ENCODE assay signal across 7 mouse cellular contexts in the genomic region with DNA sequence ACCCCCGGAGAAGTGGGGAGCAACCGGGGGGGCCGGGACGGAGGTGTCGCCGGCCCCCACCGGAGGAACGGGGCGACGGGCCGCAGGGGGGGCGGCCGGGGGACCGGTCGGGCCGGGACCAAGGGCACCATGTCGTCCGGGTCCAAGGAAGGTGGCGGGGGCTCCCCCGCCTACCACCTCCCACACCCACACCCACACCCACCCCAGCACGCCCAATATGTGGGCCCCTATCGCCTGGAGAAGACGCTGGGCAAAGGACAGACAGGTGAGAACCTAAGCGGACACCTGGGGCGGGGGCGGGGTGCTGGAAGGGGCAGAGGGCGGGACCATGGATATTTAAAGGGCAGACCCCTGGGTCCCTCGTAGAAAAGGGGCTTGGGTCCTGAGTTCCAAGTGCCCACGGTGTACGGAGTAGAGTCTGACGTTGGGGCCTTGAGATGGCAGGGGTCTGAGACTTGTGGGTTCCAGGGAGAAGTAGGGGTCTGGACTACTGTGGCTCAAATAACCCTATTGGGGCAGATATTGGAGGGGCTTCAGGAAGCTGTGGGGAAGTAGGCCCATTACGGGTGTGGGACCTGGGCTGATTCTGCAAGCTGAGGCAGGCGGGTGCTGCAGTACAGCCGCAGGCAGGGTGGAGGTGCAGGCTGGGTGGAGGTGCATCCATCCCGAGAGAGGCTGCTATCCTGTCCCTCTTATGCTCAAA. TPM values are rescaled to one million over a fixed set of nuclear protein-coding genes. Genes with fewer than 3 reads are reported as not detected.
DNase-seq lines count a peak whose midpoint lies in the region; ATAC-seq lines count a peak whose summit lies in the region.

No protein-coding gene starts in this region.

- no peaks in the 10 kb centered on the region for H3K9me3 ChIP-seq in lung, embryonic 15.5 days
- no peaks in the 10 kb centered on the region for H3K9me3 ChIP-seq in hindbrain, embryonic 12.5 days (replicated peaks)
- H3K9me3 ChIP-seq in midbrain, embryonic 13.5 days = no peaks in the 10 kb centered on the region

- peak overlapping the region; percentile 77 for H3K4me3 ChIP-seq in lung, embryonic 15.5 days
- peak overlapping the region; percentile 99 for H3K4me3 ChIP-seq in hindbrain, embryonic 12.5 days
- peak overlapping the region; percentile 93 for H3K4me3 ChIP-seq in midbrain, embryonic 13.5 days (replicated peaks)

- H3K36me3 ChIP-seq in lung, embryonic 15.5 days = peaks cover 25% of the 10 kb centered on the region
- H3K36me3 ChIP-seq in hindbrain, embryonic 12.5 days = peaks cover 34% of the 10 kb centered on the region
- H3K36me3 ChIP-seq in midbrain, embryonic 13.5 days = peaks cover 35% of the 10 kb centered on the region

- intact Hi-C loops in gastrocnemius, postnatal 36 days (cut with DNase I) = no loop called here

- peak overlapping the region; percentile 92 for H3K9ac ChIP-seq in lung, embryonic 15.5 days
- peak overlapping the region; percentile 100 for H3K9ac ChIP-seq in hindbrain, embryonic 12.5 days
- peak overlapping the region; percentile 100 for H3K9ac ChIP-seq in midbrain, embryonic 13.5 days (replicated peaks)

- 7% methylated on average over 23 of the region's 35 CpGs for WGBS in lung, embryonic 15.5 days
- 2% methylated on average over 32 of the region's 35 CpGs for whole genome bisulfite sequencing in hindbrain, embryonic 12.5 days
- 3% methylated on average over 32 of the region's 35 CpGs for WGBS in midbrain, embryonic 13.5 days

- no peaks in the 10 kb centered on the region for H3K27me3 ChIP-seq in lung, embryonic 15.5 days
- no peaks in the 10 kb centered on the region for H3K27me3 ChIP-seq in hindbrain, embryonic 12.5 days
- no peaks in the 10 kb centered on the region for H3K27me3 ChIP-seq in midbrain, embryonic 13.5 days

- H3K4me1 ChIP-seq in lung, embryonic 15.5 days = peaks cover 9% of the 10 kb centered on the region; the same call in 1 of the 2 replicates
- peaks cover 13% of the 10 kb centered on the region for H3K4me1 ChIP-seq in hindbrain, embryonic 12.5 days
- peaks cover 21% of the 10 kb centered on the region for H3K4me1 ChIP-seq in midbrain, embryonic 13.5 days (replicated peaks)

- no peak for DNase-seq in lung, postnatal 4 days
- peak; percentile 45 to 47 for DNase-seq in cerebellum, postnatal 36 days
- DNase-seq in gastrocnemius, postnatal 36 days = no peak

- peak overlapping the region; percentile 93 for H3K4me2 ChIP-seq in lung, embryonic 15.5 days
- peak overlapping the region; percentile 61 for H3K4me2 ChIP-seq in hindbrain, embryonic 12.5 days (replicated peaks)
- peak overlapping the region; percentile 76 for H3K4me2 ChIP-seq in midbrain, embryonic 13.5 days (replicated peaks)

- H3K27ac ChIP-seq in lung, embryonic 15.5 days = peak overlapping the region; percentile 74
- peak overlapping the region; percentile 97 for H3K27ac ChIP-seq in hindbrain, embryonic 12.5 days
- peak overlapping the region; percentile 97 for H3K27ac ChIP-seq in midbrain, embryonic 13.5 days

- peak; percentile 65 for ATAC-seq in lung, embryonic 15.5 days (ENCODE audit: borderline replicate concordance, extremely low read depth, low FRiP score, low TSS enrichment)
- peak; percentile 69 for ATAC-seq in hindbrain, embryonic 12.5 days (ENCODE audit: low FRiP score)
- peak; percentile 75 for ATAC-seq in midbrain, embryonic 13.5 days
- ATAC-seq in inflammation-experienced regulatory T-cells, adult 6 months = no peak

RNA-seq across cellular contexts. Expression of a gene that starts 0.7 kb away (rescaled TPM):
- polyA plus RNA-seq in lung, embryonic 15.5 days (2015; fragmentation: Nextera tagmentation; extraction: Ambion mirVana) = 0.87 and 1.1 TPM in 2 replicates
- polyA plus RNA-seq in hindbrain, embryonic 12.5 days (2016; fragmentation: Nextera tagmentation; extraction: Ambion mirVana) = 5.8 and 5.9 TPM in 2 replicates
- polyA plus RNA-seq in midbrain, embryonic 13.5 days (2015; fragmentation: Nextera tagmentation; extraction: Ambion mirVana) = 6.8 and 7.6 TPM in 2 replicates
- under 1 TPM in 1 of 3 experiments, not detected in 2; 0.62 TPM for polyA plus RNA-seq in inflammation-experienced regulatory T-cells, adult 6 months (2017; shearing (Covaris generic))
- total RNA-seq in gastrocnemius, postnatal 36 days (2021) = 1 to 10 TPM in 1 of 2 experiments, under 1 TPM in 1; 0.54 to 1.6 TPM

RNA-seq across cellular contexts. Expression of a gene that starts 6.2 kb away (rescaled TPM):
- polyA plus RNA-seq in lung, embryonic 15.5 days (2015; fragmentation: Nextera tagmentation; extraction: Ambion mirVana) = 99.4 and 99.6 TPM in 2 replicates
- 108 and 110 TPM in 2 replicates for polyA plus RNA-seq in hindbrain, embryonic 12.5 days (2016; fragmentation: Nextera tagmentation; extraction: Ambion mirVana)
- 122 and 123 TPM in 2 replicates for polyA plus RNA-seq in midbrain, embryonic 13.5 days (2015; fragmentation: Nextera tagmentation; extraction: Ambion mirVana)
- polyA plus RNA-seq in inflammation-experienced regulatory T-cells, adult 6 months (2017; shearing (Covaris generic)) = 10 to 100 TPM; 41.5 to 52.0 (median 46.5) TPM
- total RNA-seq in gastrocnemius, postnatal 36 days (2021) = 10 to 100 TPM; 22.4 to 24.9 TPM

RNA-seq across cellular contexts. Expression of a gene that starts 32.3 kb away (rescaled TPM):
- 9.0 and 9.2 TPM in 2 replicates for polyA plus RNA-seq in lung, embryonic 15.5 days (2015; fragmentation: Nextera tagmentation; extraction: Ambion mirVana)
- 15.0 and 17.1 TPM in 2 replicates for polyA plus RNA-seq in hindbrain, embryonic 12.5 days (2016; fragmentation: Nextera tagmentation; extraction: Ambion mirVana)
- 9.2 and 11.4 TPM in 2 replicates for polyA plus RNA-seq in midbrain, embryonic 13.5 days (2015; fragmentation: Nextera tagmentation; extraction: Ambion mirVana)
- 10 to 100 TPM in 1 of 3 experiments, 1 to 10 TPM in 2; 7.7 to 13.6 (median 9.7) TPM for polyA plus RNA-seq in inflammation-experienced regulatory T-cells, adult 6 months (2017; shearing (Covaris generic))
- total RNA-seq in gastrocnemius, postnatal 36 days (2021) = 10 to 100 TPM; 40.2 to 42.4 TPM

RNA-seq across cellular contexts. Expression of a gene that starts 33.9 kb away (rescaled TPM):
- 0.07 and 0.10 TPM in 2 replicates for polyA plus RNA-seq in lung, embryonic 15.5 days (2015; fragmentation: Nextera tagmentation; extraction: Ambion mirVana)
- 0.26 and 0.48 TPM in 2 replicates for polyA plus RNA-seq in hindbrain, embryonic 12.5 days (2016; fragmentation: Nextera tagmentation; extraction: Ambion mirVana)
- 0.22 and 0.24 TPM in 2 replicates for polyA plus RNA-seq in midbrain, embryonic 13.5 days (2015; fragmentation: Nextera tagmentation; extraction: Ambion mirVana)
- polyA plus RNA-seq in inflammation-experienced regulatory T-cells, adult 6 months (2017; shearing (Covaris generic)) = not detected
- not detected for total RNA-seq in gastrocnemius, postnatal 36 days (2021)

RNA-seq across cellular contexts. Expression of a gene that starts 48.8 kb away (rescaled TPM):
- polyA plus RNA-seq in lung, embryonic 15.5 days (2015; fragmentation: Nextera tagmentation; extraction: Ambion mirVana) = 53.9 and 60.3 TPM in 2 replicates
- polyA plus RNA-seq in hindbrain, embryonic 12.5 days (2016; fragmentation: Nextera tagmentation; extraction: Ambion mirVana) = 87.5 and 91.5 TPM in 2 replicates
- 90.0 and 92.5 TPM in 2 replicates for polyA plus RNA-seq in midbrain, embryonic 13.5 days (2015; fragmentation: Nextera tagmentation; extraction: Ambion mirVana)
- polyA plus RNA-seq in inflammation-experienced regulatory T-cells, adult 6 months (2017; shearing (Covaris generic)) = 10 to 100 TPM; 22.6 to 25.7 (median 24.9) TPM
- total RNA-seq in gastrocnemius, postnatal 36 days (2021) = 10 to 100 TPM in 1 of 2 experiments, 1 to 10 TPM in 1; 9.7 to 10.5 TPM

Comparison
In these comparisons a context has a peak if more than half of its experiments do, and no peak if none do; other contexts are left out.
1. DNase-seq: peak in cerebellum, postnatal 36 days (2 of 2); none in lung, postnatal 4 days (0 of 2) and gastrocnemius, postnatal 36 days (0 of 2).
2. Peak in every context shown above with its lines, with median percentiles within 50 percentile points of each other: H3K27ac ChIP-seq, H3K4me2 ChIP-seq, H3K4me3 ChIP-seq and H3K9ac ChIP-seq.